Mouse (Mus musculus): ENCODE results near the gene Tcp10c. TPM values are rescaled to one million over a fixed set of nuclear protein-coding genes. Genes with fewer than 3 reads are reported as not detected.

The Tcp10c gene
- polyA plus RNA-seq (2012; ENCODE audit: low replicate concordance) = not detected in 2 replicates

GRCm38 (mm10) chr17:13354521-13354920 lies at the start of gene Tcp10c:
Gene Tcp10c, plus strand, starts transcription at chr17:13354572.

Other genes starting within 250 kb of the Tcp10c start
- gene Unc93a, start 222.8 kb upstream of the Tcp10c start, polyA plus RNA-seq (2012; ENCODE audit: low replicate concordance) = 0.07 TPM in 1 of 2 replicates, not detected in the other
- not detected in 2 replicates for gene Smok2a, start 133.4 kb upstream of the Tcp10c start, polyA plus RNA-seq (2012; ENCODE audit: low replicate concordance)
- gene Smok2b, start 124.3 kb upstream of the Tcp10c start, polyA plus RNA-seq (2012; ENCODE audit: low replicate concordance) = not detected in 2 replicates